Mouse (Mus musculus): ENCODE measurements around the gene Crygn.

Gene Crygn

DNA sequence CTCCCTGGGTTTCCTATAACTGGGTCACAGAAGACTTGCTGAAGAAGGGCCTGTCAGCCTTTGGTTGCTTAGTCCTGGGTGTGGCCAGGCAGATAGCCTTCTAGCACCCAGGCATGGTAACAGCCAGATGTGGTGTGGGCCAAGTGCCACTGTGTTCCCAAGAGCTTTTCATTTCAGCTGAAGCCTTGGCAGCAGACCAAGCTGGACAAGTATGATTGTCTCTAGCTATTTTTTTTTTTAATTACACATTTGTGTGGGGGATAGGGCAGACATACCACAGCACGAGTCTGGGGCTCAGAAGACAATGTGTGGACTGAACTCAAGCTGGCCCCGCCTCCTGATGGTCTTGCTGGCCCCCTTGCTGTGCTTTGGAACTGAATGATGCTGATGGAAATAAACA is 47.8 kb downstream of the Crygn start:
- no peak for DNase-seq (ENCODE audit: low spot score)

DNA sequence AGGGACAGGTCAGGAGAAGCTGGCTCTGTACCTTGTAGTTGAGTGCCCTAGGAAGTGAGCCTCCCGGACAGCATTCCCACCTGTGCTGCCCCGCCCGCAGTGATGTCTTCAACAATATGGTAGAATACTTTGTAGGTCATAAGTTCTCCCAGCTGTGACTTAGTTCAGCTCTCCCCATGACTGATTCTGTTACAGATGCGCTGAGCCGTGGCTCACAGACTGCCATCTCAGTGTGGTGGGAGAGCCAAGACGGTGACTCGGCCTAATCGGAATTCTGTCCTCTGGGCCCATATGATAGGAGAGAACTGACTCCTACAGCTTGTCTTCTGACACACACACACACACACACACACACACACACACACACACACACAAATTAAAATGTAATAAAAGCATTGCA is 53.2 kb downstream of the Crygn start:
- no peak for DNase-seq (ENCODE audit: low spot score)

DNA sequence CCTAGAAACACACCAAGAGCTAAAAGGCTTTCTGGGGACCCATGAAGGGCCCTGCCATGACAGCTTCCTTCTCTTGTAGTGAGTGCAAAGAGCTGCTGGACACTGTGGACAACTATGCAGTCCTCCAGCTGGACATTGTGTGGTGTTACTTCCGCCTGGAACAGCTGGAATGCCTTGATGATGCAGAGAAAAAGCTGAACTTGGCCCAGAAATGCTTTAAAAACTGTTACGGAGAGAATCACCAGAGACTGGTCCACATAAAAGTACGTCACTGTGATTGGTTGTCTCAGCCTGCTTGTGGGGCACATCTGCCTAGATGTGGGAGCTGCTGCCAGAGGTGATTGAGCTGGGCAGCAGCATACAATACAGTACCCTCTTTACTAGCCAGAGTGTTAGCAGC is 56.5 kb downstream of the Crygn start:
- DNase-seq (ENCODE audit: low spot score) = peak; percentile 60
